Mouse (Mus musculus): ENCODE measurements around the gene Tns1.

Tns1 gene

DNA sequence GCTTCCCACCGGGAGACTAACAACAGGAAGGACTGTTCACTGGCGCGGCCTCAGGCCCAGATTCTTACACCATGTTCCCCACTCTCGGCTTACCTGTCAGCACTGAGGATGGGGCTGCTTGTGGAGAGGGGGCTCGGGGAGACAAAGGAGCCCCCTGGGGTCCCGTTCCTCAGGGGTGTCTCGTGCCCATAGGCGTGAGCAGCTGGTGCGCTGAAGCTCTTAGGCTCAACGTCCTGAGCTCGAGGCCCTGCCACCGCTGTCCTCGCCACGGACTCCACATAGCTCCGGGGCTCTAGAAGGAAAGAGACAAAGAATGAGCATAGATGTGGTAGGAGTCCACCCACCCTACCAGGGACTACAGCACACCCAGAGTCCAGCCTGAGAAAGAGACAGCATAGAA, 196.4 kb downstream of the Tns1 start:
- no peak for DNase-seq

DNA sequence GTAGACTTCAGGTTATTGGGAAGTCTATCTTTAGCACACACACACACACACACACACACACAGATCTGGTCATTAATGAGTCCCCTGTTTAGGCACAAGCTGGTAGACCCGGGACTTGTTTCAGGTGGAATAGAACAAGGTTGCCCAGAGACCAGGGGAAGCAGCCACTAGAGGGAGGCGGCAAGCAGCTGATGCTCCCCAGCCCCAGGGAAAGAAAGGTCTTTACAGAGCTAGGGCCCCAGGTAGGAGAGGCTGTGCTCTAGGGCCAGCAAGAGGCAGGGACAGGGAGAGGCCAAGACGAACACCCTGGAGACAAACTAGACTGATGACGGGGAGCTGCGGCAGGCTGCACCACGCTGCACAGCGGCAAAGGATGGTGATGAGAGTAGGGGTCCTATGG, 198.0 kb downstream of the Tns1 start:
- no peak for DNase-seq

DNA sequence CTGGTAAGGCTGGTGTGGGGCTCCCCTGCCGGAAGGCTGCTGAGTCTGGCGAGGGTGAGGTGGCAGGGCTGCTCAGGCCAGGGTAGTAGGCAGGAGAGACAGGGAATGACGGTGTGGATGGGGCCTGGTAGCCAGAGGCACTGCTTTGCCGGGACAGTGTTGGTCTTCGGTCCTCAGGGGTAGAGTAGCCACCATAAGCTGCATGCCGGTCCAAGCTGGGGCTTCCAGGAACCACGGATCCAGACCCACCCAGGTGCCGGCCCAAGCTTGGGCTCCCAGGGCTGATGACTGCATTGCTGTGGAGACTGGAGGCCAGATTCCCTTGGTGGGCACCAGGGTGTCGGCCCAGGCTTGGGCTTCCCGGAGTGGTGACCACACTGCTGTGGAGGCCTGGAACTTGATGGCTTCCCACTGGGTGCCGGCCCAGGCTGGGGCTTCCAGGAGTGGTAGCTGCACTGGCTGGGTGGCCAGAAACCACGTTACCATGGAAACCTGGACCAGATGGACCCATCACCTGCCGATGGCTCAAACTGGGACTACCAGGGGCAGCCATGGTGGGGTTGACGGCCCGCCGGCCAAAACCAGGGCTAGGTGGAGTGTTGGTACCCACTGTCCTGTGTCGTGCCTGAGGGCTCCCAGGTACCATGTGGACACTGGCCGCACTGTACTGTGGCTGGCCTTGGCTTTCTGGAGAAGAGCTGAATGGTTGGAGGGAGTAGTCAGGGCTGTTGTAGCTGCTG, 199.2 kb downstream of the Tns1 start:
- DNase-seq = no peak

DNA sequence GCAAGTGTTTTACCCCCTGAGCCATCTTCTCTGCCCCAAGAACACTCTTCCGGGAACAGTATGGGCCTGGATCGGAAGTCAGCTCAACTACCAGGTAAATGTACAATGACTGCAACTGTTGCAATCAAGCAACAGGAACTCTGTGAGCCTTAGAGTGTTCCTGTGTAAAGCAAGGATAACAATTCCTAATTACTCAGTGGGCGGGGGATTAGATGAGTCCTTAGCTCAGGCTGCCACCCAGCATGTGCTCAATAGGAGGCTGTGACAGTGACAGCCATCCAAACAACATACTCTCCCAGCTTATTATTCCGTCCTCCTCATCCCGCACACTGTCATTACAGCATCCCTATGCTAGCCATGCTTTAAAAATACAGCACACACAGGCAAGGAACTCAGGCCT, 200.0 kb downstream of the Tns1 start:
- DNase-seq = no peak

DNA sequence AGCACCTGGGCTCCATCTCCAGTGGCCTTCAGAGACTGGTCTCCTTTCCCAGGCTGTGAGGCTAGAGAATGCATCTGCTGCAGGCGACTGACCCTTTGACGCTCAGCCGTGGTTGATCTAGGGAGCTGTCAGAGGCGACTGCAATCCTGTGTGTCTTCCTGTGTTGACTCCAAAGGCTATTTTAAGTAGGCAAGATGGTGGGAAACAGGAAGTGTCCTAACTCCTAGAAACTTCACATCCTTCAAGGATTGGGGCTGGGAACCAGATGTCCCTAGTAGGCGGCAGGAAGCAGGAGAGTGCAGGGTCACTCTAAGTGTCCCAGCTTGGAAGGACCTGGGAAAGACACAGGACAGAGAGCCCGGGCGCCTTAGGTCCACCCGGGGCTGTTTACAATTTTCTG, 201.1 kb downstream of the Tns1 start:
- no peak for DNase-seq

DNA sequence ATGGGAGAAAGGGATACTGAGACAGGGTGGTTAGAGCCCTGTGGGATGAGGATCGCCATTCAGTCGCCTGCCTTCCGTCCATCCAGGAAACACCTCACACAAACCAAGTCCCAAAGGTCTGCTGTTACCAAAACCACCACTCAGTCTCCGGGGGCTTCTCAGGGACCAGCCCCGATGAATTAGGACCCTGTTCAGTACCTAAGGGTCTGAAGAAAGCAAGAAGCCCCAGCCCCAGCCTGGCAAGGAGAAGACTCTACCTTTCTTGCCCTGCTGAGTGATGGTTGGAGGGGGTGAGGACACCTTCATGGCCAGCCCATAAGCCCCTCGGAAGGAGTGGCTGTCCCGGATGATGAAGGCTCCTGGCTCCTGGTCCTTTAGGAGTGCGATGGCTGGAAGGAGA, 203.5 kb downstream of the Tns1 start:
- DNase-seq = peak; percentile 2

DNA sequence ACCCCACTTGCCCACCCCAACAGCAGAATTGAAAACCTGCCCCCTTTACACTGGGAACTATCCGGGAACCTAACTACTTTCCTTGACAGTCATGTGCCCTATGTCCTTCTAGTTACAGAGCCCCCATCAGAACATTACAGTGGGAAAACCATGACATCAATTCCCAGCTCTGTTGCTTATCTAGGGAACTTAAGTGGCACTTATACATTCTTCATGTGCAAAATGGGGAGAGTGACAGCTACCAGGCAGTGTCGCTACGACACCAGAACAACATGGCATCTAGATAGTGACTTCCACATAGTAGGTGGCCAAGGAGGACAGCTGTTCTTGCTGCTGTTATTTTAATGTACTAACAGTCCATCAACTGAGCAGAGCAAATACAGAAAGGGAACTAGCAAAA, 204.3 kb downstream of the Tns1 start:
- peak; percentile 0 for DNase-seq

DNA sequence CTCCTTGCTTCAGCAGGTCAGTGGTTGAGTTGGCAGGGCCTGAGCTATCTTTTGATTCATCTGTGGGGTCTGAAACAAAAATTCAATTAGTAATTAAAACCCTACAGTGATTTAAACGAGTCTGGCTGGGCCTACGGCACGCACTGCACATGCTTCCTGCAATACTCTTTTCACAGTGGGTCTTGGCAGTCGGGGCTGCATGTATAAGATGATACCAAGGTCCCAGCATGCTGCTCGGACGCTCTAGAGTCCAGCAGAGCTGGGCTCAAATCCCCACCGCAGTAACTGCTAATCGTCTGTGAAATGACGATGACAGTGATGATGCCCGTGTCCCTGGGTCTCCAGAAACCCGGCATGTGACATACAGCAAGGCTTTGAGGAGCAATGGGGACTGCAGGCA, 206.2 kb downstream of the Tns1 start:
- DNase-seq = peak; percentile 1

DNA sequence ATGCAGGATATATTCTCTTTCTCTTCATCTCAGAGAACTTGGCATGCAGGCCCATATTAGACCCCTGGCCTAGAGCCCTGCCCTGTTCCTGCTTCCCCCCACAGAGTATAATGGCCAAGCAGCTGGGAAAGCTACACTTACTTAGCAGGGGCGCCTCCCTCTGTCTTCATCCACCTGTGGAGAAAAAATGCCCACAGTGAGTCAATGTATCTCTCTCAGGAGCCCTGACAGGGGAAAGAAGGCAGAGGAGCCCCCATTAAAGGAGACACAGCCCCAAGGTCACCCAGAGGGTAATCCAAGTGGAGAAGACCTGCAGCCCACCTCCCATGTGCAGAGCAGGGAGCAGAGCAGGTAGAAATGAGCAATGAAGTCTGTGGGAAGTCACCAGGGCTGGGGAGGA, 208.0 kb downstream of the Tns1 start:
- peak; percentile 1 for DNase-seq

DNA sequence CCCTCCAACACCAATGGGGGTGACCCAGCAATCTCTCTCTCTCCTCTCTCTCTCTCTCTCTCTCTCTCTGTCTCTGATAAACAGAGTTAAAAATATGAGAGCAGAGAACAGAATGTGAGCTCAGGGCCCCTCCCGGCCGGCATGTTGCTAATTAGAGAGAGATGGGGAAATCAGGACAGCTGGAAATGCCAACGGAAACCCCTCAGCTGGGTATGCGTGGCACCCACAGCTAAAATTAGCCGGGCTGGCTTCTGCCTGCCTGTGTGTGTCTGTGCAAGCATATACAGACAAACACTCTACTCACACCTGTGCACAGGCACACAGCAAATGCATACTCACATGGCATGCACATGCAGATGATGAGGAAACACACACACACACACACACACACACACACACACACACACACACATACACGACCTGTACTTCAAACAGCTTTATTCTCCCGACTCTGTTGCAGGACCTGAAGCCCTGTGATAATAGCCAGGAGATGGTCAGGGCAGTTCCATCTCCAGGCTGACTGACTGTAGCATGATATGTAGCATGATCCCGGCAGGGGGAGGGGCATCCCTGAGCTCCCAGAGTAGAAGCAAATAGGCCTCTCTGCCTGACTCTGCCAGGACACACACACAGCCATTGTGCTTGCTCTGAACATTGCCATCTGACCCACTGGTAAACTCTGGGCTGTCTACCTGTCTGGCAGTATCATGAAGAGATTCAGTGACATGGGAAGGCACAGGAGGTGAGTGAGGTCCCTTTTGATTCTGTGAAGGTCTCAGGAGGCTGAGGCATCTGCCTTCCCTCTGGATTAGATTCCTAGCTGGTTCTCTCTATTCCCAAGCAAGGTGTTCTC, 208.8 kb downstream of the Tns1 start:
- peak; percentile 62 for DNase-seq

DNA sequence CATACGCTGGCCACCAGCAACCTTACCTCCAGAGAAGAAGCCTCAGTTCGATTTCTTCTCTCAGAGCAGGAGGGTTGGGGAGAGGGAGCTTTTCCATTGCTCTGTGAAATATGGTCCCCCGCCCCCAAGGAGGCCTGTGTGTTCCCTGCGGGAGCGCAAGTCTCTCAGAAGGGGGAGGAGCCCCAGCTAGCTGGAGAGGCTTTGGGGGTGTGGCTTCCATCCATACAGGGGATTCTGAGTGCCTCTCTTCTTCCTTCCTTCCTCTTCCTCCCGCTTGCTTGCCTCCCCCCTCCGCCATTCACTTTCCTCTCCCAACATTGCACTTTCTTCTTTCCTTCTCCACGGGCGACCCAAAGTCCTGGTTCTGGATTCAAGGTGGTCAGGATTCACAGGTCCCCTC, 210.2 kb downstream of the Tns1 start:
- peak; percentile 34 for DNase-seq

DNA sequence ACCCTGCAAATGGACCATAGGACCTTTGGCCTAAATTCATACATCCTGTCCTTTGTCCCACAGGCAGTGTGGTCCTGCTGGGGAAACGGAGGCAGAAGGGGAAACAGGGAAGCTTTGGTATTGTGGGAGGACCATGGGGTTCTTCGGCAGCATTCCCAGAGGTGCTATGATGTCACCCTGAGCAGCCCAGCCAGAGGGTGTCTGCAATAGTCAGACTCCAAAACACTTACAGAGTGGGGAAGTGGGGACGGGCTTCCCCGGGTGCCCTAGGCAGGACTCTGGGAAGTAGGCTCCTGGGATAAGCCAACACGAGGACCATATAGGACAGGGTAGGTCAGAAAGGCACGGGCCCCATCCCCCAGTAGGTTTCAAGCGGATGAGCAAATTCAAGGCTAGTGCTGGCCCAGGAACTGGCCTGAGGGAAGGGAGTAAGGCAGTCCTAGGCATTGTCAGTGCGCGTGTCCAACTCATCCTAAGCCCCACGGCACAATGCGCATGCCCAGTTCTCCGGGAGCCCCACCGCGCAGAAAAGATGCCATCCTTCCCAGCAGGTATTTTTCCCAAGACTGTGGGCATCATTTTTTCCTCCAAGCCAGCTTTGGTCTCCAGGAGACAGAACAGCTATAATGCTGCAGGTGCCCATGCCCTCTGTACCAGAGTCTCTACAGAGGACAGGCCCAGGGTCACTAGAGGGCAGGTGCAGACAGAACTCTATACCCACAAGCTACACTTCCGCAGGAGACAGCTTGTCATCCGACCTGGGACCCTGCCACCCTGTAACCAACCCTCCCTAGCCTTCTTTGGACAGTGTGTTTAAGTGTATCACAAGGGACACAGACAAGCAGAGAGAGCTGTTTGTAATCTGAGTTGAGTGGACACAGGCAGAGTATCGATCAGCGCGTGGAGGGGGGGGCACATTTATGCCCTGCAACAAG, 210.9 kb downstream of the Tns1 start:
- peak; percentile 3 for DNase-seq

DNA sequence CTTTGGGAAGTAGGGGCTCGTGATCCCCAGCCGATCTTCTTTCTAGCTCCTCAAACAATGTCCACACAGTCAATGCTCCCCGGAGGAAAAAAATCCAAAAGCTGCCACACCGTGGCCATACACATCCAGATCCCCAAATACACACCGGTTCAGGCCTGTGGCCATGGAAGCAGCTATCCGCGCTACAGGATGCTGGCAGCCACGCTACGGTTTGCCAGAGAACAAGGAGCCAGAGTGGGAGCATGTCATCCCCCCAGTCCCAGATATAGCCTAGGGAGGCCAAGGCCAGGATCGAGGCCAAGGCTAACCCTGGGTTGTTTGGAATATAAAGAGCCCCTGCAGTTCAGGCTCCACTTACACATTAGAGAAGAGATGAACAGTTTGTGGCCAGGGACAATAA, 211.8 kb downstream of the Tns1 start:
- peak; percentile 8 for DNase-seq

DNA sequence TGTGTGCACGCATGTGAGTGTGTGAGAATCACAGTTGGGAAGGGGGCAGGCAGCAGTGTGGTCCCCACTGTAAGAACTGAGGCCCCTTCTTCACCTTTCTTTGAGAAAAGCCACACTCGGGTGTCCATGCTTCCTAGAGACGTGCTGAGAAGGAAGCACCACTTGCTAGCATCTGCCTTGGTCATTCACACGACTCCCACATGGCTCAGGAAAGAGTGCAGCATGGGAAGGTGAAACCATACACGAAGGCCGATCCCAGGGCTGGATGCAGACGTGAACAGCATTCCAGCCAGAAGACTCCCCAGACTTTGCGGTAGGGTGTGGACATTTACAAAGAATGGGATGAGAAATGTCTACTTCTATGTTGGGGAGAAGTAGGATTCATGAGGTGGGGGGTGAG, 212.3 kb downstream of the Tns1 start:
- DNase-seq = peak; percentile 2

DNA sequence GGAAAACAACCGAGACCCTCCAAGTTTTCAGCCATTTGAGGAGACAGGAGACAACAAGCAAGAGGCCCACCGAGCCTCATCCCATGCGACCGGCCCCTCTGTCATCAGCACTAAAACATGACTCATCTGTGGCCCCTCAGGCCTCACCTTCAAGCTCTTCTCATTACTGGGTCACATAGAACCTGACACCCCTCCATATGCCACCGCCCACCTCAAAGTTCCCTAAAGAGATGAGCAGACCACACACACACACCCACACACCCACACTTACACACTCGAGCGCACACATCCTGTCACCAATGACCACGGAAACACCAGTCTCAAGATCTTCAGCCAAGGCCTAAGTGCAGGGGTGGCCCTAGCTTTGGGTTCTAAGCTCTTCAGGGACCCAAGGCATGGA, 213.5 kb downstream of the Tns1 start:
- DNase-seq = peak; percentile 2

DNA sequence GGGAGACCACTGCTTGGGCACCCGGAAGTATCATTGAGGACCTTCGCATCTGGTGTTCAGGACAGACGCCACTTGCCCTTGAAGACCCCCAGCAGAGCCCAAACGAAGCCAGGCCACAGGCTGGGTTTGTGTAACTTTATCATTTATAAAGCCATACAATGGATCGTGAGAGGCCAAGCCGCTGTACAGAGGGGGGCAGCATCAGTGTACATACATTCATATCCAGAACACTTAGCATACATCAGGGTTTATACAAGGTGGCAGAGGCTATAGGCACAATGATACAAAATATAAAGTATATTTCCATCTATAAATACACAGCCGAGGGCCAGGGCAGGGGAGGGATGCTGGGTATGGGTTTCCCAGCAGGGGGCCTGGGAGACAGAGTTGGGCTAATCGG, 214.1 kb downstream of the Tns1 start:
- DNase-seq = peak; percentile 3

DNA sequence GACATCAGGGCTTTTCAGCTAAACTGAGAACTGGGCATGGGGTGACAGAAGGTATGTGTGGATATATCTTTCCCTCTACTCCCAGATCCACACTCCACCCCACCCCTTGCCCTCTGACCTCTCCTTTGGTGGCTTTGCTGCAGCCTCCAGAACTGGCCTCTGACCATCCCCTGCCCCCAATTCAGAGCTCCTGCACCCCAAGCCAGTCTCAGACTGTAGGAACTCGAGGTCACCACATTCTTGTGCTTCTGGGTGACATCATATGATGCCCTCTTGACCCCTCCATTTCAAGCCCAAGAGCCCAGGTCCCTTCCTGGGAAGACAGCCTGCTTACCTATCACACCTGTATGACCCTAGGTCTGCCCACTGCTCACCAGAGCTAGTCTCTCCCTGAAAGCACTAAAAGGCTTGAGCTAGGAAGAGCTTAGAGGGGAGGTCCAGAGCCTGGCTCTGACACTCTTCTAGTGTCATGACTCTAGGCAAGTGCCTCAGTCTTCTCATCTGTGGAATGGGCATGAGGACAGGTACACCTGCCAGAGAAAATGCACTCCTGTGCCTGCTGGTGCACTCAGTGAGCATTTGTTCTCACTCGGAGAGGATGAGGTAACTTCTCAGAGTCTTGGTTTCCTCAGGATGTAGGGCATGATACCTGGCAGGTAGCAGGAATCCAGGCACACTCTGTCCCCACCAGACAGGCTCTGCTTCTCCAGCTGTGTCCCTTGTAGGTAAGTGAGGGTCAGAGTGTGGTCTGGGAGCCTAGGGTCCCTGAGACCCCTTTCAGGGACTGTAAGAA, 214.9 kb downstream of the Tns1 start:
- DNase-seq = peak; percentile 2

DNA sequence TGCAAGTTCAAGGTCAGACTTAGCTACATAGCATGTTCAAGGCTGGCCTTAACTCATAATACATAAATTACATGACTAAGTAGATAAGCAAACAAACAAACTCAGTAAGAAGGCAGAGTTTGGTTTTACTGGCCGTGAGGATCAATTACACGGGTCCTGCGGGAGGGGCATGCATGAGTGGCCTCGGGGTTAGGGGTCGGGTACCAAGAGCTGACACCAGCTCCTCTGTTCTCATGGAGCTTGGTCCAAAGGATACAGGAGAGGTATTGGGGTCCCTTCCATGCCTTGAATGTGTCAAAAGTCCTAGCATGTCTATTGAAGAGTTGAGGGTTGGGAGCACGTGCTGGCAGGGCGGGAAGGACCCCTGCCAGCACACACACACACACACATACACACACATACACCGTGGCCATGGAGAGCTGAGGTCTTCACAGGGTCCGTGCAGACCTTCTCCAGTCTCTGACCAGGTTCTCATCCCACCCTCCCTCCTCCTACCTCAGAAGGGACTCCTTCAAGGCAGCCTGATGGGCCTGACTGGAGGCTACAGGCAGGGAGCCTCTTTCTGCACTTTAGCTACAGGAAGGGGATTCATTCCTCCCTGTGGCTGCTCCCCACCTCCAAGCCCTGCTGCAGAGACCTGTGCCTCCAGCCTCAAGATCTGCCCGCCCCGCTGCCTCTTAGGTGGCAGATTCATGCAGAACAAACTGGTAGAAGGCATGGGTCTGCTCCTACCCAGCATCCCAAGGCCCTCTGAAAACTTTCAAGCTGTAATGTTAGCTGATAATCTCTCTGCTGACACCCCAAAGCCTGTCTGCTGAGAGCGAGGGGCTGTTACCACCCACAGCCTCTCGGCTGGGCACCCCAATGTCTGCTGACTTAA, 215.9 kb downstream of the Tns1 start:
- DNase-seq = peak; percentile 3

DNA sequence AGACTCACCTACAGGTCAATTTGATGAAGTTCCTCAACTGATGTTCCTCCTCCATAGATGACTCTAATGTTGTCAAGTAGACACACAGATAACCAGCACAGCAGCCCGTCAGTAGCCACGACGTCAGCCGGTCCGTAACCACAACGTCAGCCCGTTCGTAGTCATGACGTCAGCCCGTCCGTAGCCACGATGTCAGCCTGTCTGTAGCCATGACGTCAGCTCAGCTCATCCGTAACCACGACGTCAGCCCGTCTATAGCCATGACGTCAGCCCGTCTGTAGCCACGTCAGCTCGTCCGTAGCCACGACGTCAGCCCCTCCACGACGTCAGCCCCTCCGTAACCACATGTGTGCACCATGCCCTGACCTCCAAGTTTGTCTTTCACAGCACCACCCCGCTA, 217.1 kb downstream of the Tns1 start:
- no peak for DNase-seq

DNA sequence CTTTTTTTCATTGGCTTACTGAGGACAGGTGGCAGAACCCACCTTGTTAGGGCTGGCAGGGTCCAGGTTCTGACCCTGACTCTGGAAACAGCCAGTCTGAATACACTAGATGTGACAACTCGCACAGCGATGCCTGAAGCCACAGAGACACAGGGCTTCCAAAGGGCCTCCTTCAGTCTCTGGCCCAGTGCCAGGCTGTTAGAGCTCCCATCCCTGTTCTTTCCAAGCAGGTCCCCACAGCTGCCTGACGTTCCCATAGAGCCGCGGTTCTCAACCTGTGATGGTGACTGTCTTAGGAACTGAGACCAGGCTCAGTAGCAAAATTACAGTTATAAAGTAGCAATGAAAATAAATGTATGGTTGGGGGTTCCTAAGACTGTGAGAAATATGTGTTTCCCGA, 217.9 kb downstream of the Tns1 start:
- no peak for DNase-seq

DNA sequence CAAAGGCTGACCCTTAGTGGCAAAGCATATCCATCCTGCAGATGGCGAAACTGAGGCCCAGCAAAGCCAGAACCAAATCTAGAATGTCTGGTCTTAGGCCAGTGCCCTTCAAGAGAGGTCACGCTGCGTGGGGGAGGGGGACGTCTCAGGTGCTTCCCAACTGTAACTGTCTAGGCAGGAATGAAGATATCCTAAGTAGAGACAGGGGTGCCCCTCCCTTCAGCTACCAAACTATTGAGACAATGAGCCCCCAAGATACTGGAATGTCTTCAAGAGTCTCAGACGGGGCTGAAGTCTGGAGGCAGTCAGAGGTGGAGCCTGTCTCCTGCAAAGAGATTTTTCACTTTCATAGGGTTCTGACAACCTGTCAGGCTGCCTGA, 218.4 kb downstream of the Tns1 start:
- no peak for DNase-seq

All from right cerebral cortex, postnatal 14 days (tissue).